Mouse (Mus musculus) testis, adult 2 months (tissue): Measurements from ENCODE around the gene Rnf151.

Experiments used
- CTCF ChIP-seq: fragments of 200-500 bp; IDR thresholded peaks from 2 replicates; pipeline ENCODE4 v1.5.1; 2012; ENCODE audit warnings: low read depth, mild to moderate bottlenecking, inconsistent platforms, low read length, moderate library complexity; ENCODE audit not compliant: control insufficient read depth, insufficient read depth, insufficient replicate concordance
- POLR2A ChIP-seq: fragments of 200-500 bp; IDR thresholded peaks from 2 replicates; pipeline ENCODE4 v1.6.1; 2012; ENCODE audit warnings: low read depth, mild to moderate bottlenecking, inconsistent platforms, low read length, moderate library complexity; ENCODE audit not compliant: control insufficient read depth

- no peak for TF ChIP-seq POLR2A
- TF ChIP-seq CTCF, result no peak
These were observed 9.8 kb upstream of the Rnf151 start, which contains the start of gene Rpl3l for GRCm38 (mm10) chr17:24727618-24728017.
